Mouse (Mus musculus) forebrain, embryonic 14.5 days (tissue): Measurements from ENCODE around the gene Cd82. TPM values are rescaled to one million over a fixed set of nuclear protein-coding genes. Genes with fewer than 3 reads are reported as not detected.

Experiments used
- ATAC-seq: fragments of 200-750 bp; cut with Nextera tagmentation; 2 replicates; pipeline ENCODE4 v1.8.0; 2017; ENCODE audit warnings: mild to moderate bottlenecking, moderate library complexity
- DNase-seq: peaks from one replicate; pipeline ENCODE4 v3.0.0-alpha.2; 2015; ENCODE audit warnings: low spot score
- H3K27ac ChIP-seq: fragments of 300-500 bp; sonication (generic); 2 replicates; pipeline ENCODE4 v1.5.1; 2014; ENCODE audit warnings: low read depth, mild to moderate bottlenecking, control low read depth, low read length, moderate library complexity
- H3K27me3 ChIP-seq: fragments of 300-500 bp; sonication (generic); replicated peaks from 2 replicates; pipeline ENCODE4 v1.6.1; 2014; ENCODE audit warnings: low read length, control low read depth, mixed read lengths; ENCODE audit not compliant: control insufficient read depth, insufficient read depth
- H3K36me3 ChIP-seq: fragments of 300-500 bp; sonication (generic); 2 replicates; pipeline ENCODE4 v1.6.1; 2014; ENCODE audit warnings: low read length, control low read depth; ENCODE audit not compliant: control insufficient read depth, insufficient read depth
- H3K4me1 ChIP-seq: fragments of 300-500 bp; sonication (generic); 2 replicates; pipeline ENCODE4 v1.6.1; 2014; ENCODE audit warnings: antibody characterized with exemption, low read length, control low read depth; ENCODE audit not compliant: control insufficient read depth, insufficient read depth
- H3K4me2 ChIP-seq: fragments of 300-500 bp; sonication (generic); 2 replicates; pipeline ENCODE4 v1.6.1; 2014; ENCODE audit warnings: mild to moderate bottlenecking, control low read depth, low read length
- H3K4me3 ChIP-seq: fragments of 300-500 bp; sonication (generic); 2 replicates; pipeline ENCODE4 v1.5.1; 2014; ENCODE audit warnings: low read depth, low read length, control low read depth
- H3K9ac ChIP-seq: fragments of 300-500 bp; sonication (generic); 2 replicates; pipeline ENCODE4 v1.6.1; 2014; ENCODE audit warnings: mild to moderate bottlenecking, low read length, control low read depth, moderate library complexity
- H3K9me3 ChIP-seq: fragments of 300-500 bp; sonication (generic); replicated peaks from 2 replicates; pipeline ENCODE4 v1.6.1; 2016; ENCODE audit warnings: low read length, control low read depth, mixed read lengths; ENCODE audit not compliant: control insufficient read depth
- WGBS: fragments of 180-500 bp; shearing (Covaris S2); extraction: QIAGEN DNeasy Blood & Tissue Kit; methylation state at CpG from one replicate; pipeline ENCODE4 v1.1.7; 2014; 5-methylcytosine and 5-hydroxymethylcytosine counted together
- polyA plus RNA-seq: library from polyadenylated mRNA; unstranded; fragments of >200 nt; fragmentation: Nextera tagmentation; extraction: Ambion mirVana; gene quantifications from 2 replicates; pipeline ENCODE4 v1.2.1, GENCODE M21; 2014

Cd82 gene
- polyA plus RNA-seq, 1 experiment from 2014 or later: 16.8 TPM

DNA sequence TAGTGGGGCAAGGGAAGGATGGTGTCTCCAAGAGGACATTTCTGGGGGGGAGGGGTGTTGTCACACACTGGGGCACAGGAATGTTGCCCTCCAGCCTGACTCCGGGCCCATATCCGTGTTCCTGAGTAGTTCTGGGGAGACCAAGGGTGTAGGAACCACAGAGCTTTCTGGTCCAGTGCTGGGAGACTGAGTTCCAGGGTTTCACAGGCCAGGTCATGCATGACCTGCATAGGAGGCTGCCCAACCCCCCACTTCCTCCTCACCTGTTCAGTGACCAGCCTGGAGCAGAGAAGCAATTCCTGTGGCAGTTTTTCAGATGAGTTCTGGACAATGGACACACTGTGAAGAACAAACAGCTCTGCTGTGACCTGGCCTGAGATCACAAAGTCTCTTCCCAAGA lies 19.8 kb downstream of the Cd82 start:
- DNase-seq: no peak
- Histone ChIP-seq H3K4me1 (0 out of 2 replicates have a peak, but pooled peaks cover 4% of the 10 kb centered on the region), H3K4me2 (no peak overlapping the region), H3K27ac (no peak overlapping the region), H3K36me3 (no peaks in the 10 kb centered on the region), H3K9me3 (no peaks in the 10 kb centered on the region), H3K9ac (no peak overlapping the region), H3K27me3 (no peaks in the 10 kb centered on the region), H3K4me3 (no peak overlapping the region)
- 86% methylated on average over 2 of the region's 2 CpGs for WGBS
- no peak for ATAC-seq

DNA sequence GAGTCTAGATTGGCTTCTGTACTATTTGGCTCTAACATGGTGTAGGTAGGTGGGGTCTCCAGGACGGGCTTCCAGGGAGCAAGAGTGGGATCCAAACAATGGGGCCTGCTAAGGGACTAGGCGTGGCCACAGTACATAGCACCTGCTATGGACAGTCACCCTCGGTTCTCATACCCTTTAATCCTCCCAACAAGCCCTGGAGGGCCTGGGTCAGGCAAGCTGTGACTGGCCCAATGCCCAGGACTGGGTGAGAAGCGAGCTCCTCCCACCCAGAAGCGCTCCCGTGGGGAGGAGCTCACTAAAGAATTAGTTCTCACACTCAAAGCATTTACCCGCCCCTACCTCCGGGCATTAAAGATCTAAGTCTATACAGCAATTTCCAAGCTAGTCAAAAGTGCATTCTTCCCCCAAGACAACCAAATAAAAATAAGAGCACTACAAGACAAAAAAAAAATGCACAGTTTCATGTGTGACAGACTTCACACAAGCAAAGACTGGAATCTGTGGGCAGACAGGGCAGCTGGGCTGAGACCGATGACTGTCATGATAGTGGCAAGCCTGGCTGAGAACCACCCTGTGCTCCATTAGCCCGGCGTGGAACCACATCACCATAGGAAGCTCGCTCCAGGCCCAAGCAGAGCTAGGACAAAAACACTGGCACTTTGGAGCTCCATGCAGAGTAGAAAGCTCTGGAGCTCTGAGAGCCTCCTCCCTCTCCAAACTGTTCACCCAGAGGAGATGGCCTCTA lies 23.0 kb downstream of the Cd82 start:
- 0 out of 2 replicates have a peak, but pooled peaks cover 4% of the 10 kb centered on the region for H3K4me1 ChIP-seq
- H3K27me3 ChIP-seq: no peaks in the 10 kb centered on the region
- H3K4me3 ChIP-seq: no peak overlapping the region
- no peaks in the 10 kb centered on the region for H3K36me3 ChIP-seq
- no peaks in the 10 kb centered on the region for H3K9me3 ChIP-seq
- DNase-seq: peak; percentile 70
- no peak overlapping the region for H3K27ac ChIP-seq
- no peak overlapping the region for H3K4me2 ChIP-seq
- H3K9ac ChIP-seq: no peak overlapping the region
- ATAC-seq: peak; percentile 67
- 37% methylated on average over 12 of the region's 12 CpGs for WGBS

DNA sequence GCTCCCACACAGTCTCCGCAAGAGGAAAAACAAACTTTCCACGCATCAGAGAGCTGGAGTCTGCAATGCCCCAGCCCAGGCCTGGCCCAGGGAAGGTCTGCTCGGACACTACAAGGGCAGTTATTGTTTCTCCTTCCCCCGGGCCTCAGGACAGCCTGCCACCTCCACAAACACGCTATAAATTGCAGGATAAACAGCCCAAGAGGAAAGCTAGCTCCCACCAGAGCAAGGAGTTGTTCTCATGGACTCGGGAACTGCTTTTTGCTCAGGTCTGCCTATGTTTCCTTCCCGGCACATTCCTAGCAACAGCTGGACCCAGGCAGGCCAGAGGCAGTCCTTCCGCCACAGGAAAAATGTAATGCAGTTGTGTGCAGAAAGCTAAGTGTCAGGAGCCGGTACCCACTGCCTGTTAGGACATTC lies 23.6 kb downstream of the Cd82 start:
- ATAC-seq (no peak; the same call in 1 of the 2 replicates), DNase-seq (no peak)
- Histone ChIP-seq H3K4me3 (no peak overlapping the region), H3K27ac (peak overlapping the region; percentile 23; the same call in 1 of the 2 replicates), H3K9ac (no peak overlapping the region), H3K27me3 (no peaks in the 10 kb centered on the region), H3K4me1 (0 out of 2 replicates have a peak, but pooled peaks cover 4% of the 10 kb centered on the region), H3K9me3 (no peaks in the 10 kb centered on the region), H3K36me3 (no peaks in the 10 kb centered on the region), H3K4me2 (no peak overlapping the region)
- 65% methylated on average over 9 of the region's 9 CpGs for WGBS

DNA sequence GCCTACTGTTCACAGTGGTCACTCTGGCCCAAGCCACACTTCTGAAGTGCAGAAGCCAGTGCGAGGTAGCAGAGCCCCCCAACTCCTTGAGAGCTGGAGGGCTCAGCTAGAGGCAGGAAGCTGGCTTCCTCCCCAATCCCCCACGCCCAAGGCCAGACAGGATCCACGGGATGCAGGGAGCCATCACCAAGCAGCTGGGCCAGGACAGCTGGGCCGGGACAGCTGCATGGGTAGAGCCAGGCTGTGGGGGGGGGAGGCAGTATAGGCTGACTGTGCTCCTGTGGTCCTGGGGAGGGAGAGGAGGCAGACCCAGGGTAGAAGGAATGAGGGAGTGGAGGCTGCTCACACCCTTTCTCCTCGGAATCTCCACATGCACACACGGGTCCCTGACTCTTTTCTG lies 24.6 kb downstream of the Cd82 start:
- 61% methylated on average over 6 of the region's 6 CpGs for WGBS
- DNase-seq (no peak), ATAC-seq (no peak)
- H3K36me3 ChIP-seq: no peaks in the 10 kb centered on the region
- H3K27ac ChIP-seq: no peak overlapping the region
- no peak overlapping the region for H3K9ac ChIP-seq
- H3K9me3 ChIP-seq: no peaks in the 10 kb centered on the region
- H3K4me1 ChIP-seq: 0 out of 2 replicates have a peak, but pooled peaks cover 4% of the 10 kb centered on the region
- H3K4me3 ChIP-seq: no peak overlapping the region
- no peaks in the 10 kb centered on the region for H3K27me3 ChIP-seq
- no peak overlapping the region for H3K4me2 ChIP-seq

DNA sequence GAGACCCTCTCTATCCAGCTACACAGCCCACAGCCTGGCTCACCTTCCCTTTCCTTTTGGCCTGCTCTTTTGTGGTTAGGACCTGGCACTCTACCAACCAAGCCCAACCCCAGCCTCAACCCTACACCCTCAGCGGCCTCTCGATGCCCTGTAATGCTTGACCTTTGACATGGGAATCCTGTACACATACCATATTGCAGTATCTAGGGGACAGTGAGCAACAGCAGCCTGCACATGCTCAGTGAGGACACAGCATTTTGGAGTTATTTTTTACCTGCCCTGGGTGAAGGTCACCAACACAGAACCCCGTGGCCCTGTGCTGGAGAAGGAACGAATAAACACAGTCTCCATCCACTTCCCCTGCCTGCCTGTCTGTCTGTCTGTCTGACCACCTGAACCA lies 27.4 kb downstream of the Cd82 start:
- H3K4me1 ChIP-seq: 0 out of 2 replicates have a peak, but pooled peaks cover 4% of the 10 kb centered on the region
- H3K9me3 ChIP-seq: no peaks in the 10 kb centered on the region
- ATAC-seq (no peak), DNase-seq (no peak)
- no peaks in the 10 kb centered on the region for H3K36me3 ChIP-seq
- no peak overlapping the region for H3K4me3 ChIP-seq
- 95% methylated on average over 4 of the region's 4 CpGs for WGBS
- no peak overlapping the region for H3K27ac ChIP-seq
- H3K4me2 ChIP-seq: no peak overlapping the region
- no peaks in the 10 kb centered on the region for H3K27me3 ChIP-seq
- H3K9ac ChIP-seq: no peak overlapping the region

DNA sequence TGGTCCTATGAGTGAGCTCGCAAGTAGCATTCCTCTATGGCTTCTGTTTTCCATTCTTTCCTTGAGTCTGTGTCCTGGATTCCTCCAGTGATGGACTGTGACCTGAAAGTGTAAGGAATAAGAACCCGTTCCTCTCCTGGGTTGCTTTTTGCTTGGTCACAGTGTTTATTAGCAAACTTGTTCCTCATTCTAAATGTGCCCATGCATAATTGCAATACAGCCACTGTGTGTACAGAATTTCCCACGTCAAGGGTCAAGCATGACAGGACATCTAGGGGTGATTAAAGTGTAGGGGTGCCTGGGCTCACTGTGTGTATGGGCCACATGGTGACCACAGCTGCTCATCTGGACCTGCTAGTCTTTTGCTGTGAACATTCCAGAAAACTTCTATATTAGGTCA lies 28.0 kb downstream of the Cd82 start:
- no peak overlapping the region for H3K9ac ChIP-seq
- ATAC-seq: no peak
- no peaks in the 10 kb centered on the region for H3K27me3 ChIP-seq
- H3K4me2 ChIP-seq: no peak overlapping the region
- 86% methylated on average over 3 of the region's 3 CpGs for WGBS
- no peaks in the 10 kb centered on the region for H3K36me3 ChIP-seq
- no peak for DNase-seq
- H3K9me3 ChIP-seq: no peaks in the 10 kb centered on the region
- H3K27ac ChIP-seq: no peak overlapping the region
- H3K4me3 ChIP-seq: no peak overlapping the region
- H3K4me1 ChIP-seq: 0 out of 2 replicates have a peak, but pooled peaks cover 2% of the 10 kb centered on the region

DNA sequence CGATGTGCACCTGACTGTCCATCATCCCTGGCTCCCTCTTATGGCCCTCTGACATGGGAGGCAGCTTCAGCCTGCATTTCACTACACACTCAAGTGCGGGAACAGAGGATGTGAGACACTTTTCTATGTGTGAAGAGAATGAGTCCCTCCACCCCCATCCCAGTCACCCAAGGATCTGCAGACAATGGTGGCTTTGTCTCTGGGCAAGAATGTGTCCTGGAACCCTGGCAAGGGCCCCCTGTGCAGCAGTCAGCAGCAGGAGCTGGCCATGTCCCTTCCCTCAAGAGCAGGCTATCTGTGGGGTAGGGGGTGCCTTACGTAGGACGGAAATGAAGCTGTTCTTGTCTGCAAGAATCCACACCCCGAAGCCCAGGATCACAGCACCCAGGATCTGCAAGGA lies 29.4 kb downstream of the Cd82 start:
- Histone ChIP-seq H3K9me3 (no peaks in the 10 kb centered on the region), H3K9ac (no peak overlapping the region), H3K4me2 (no peak overlapping the region), H3K4me3 (no peak overlapping the region), H3K27me3 (no peaks in the 10 kb centered on the region), H3K36me3 (no peaks in the 10 kb centered on the region), H3K4me1 (no peaks in the 10 kb centered on the region), H3K27ac (no peak overlapping the region)
- ATAC-seq (no peak), DNase-seq (no peak)
- 63% methylated on average over 5 of the region's 5 CpGs for WGBS

DNA sequence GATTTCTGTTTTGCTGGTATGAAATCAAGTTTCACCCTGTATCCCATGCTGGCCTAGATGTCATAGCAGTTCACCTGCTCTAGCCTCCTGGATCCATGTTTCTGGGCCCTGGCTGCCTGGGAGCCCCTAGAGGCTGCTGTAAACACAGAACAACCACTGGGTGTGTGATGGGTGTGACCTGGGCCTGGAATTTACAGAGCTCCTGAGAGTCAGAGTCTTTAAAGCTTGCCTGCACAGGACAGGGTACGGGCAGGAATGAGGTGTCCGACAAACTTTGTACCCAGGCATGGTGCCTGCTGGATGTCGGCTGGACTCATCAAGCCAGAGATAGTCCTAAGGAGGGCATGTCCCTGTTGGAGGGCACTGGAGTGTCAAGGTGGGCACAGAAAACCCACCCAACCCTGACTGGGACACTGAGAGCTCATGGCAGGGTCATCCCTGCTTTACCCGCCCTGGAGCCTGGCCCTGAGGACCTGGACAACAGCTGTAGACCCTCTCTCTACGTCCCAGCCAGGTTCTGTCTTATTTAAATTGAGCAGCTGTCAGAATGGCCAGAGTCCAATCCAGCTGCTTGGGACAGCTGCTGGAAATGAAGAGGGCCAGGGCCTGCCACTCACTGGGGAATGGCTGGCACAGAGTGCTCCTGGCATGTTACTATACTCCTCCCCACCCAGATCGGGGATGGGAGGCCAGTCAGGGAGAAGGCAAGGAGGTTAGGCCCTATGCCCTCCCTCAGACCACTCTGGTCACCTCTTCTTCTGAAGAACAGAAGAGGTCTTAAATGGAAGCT lies 30.1 kb downstream of the Cd82 start:
- 82% methylated on average over 6 of the region's 6 CpGs for WGBS
- H3K27ac ChIP-seq: no peak overlapping the region
- H3K27me3 ChIP-seq: no peaks in the 10 kb centered on the region
- no peak overlapping the region for H3K9ac ChIP-seq
- DNase-seq (no peak), ATAC-seq (no peak)
- H3K4me2 ChIP-seq: no peak overlapping the region
- H3K4me1 ChIP-seq: no peaks in the 10 kb centered on the region
- no peak overlapping the region for H3K4me3 ChIP-seq
- H3K9me3 ChIP-seq: no peaks in the 10 kb centered on the region
- no peaks in the 10 kb centered on the region for H3K36me3 ChIP-seq
